Mouse (Mus musculus): ENCODE measurements around the gene Phf10. TPM values are rescaled to one million over a fixed set of nuclear protein-coding genes. Genes with fewer than 3 reads are reported as not detected.

Phf10 gene
- polyA plus RNA-seq, 1 experiment from 2014 or later = 21.3 TPM

DNA sequence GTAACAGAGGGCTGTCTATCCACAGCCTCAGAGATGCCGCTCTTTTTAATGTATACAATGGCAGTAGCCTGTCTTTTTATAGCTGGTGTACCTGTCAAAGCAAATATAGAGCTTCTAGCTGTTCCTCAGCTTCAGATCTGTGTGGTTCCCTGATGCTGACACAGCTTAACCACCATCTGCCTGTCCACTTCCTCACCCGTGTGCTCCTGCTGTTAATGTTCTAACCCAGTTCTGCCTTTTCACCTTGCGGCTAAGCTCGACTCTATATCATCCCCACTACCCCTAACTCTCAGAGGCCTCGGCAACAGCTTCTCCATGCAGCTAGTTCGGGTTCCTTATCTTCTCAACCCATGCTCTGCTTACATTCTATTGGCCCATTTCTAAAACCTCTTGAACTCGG, 30.4 kb downstream of the Phf10 start:
- H3K9ac ChIP-seq (replicated peaks; ENCODE audit: low read depth, low read length) = no peak overlapping the region
- H3K4me1 ChIP-seq (ENCODE audit: control insufficient read depth, insufficient read depth, low read length) = no peaks in the 10 kb centered on the region
- H3K4me2 ChIP-seq (ENCODE audit: low read depth, low read length) = no peak overlapping the region
- no peaks in the 10 kb centered on the region for H3K27me3 ChIP-seq (ENCODE audit: control insufficient read depth, insufficient read depth, low read length)
- no peak overlapping the region for H3K4me3 ChIP-seq (ENCODE audit: low read depth, low read length)
- H3K27ac ChIP-seq (ENCODE audit: low read depth, low read length) = no peak overlapping the region
- WGBS = 89% methylated on average over 7 of the region's 7 CpGs
- H3K36me3 ChIP-seq (ENCODE audit: control insufficient read depth, insufficient read depth, low read length) = no peaks in the 10 kb centered on the region
- H3K9me3 ChIP-seq (ENCODE audit: control insufficient read depth, low read length) = no peaks in the 10 kb centered on the region
- ATAC-seq (ENCODE audit: low read depth) = no peak

DNA sequence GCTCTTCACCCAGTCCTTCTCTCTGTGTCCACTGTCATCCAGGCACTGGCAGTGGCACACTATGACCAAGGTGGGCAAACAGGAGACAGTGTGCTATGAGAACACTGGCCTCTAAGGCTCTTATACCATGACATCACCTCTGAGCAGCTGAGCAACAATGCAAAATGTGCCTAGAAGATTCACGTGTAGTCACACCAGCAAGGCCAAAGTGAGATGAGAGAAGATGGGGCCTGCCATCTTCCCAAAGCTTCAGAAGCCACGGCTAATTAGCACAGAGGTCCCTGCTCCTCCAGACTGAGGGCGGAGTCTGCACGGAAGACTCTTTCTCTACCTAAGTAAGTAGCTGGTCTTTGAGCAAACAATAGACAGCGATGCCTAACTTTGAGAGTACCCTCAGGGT, 32.4 kb downstream of the Phf10 start:
- Histone ChIP-seq H3K4me3 (ENCODE audit: low read depth, low read length) (no peak overlapping the region), H3K27ac (ENCODE audit: low read depth, low read length) (no peak overlapping the region), H3K36me3 (ENCODE audit: control insufficient read depth, insufficient read depth, low read length) (no peaks in the 10 kb centered on the region), H3K4me1 (ENCODE audit: control insufficient read depth, insufficient read depth, low read length) (no peaks in the 10 kb centered on the region), H3K9me3 (ENCODE audit: control insufficient read depth, low read length) (no peaks in the 10 kb centered on the region), H3K9ac (replicated peaks; ENCODE audit: low read depth, low read length) (no peak overlapping the region), H3K27me3 (ENCODE audit: control insufficient read depth, insufficient read depth, low read length) (no peaks in the 10 kb centered on the region), H3K4me2 (ENCODE audit: low read depth, low read length) (no peak overlapping the region)
- no peak for ATAC-seq (ENCODE audit: low read depth)
- 82% methylated on average over 5 of the region's 5 CpGs for WGBS

DNA sequence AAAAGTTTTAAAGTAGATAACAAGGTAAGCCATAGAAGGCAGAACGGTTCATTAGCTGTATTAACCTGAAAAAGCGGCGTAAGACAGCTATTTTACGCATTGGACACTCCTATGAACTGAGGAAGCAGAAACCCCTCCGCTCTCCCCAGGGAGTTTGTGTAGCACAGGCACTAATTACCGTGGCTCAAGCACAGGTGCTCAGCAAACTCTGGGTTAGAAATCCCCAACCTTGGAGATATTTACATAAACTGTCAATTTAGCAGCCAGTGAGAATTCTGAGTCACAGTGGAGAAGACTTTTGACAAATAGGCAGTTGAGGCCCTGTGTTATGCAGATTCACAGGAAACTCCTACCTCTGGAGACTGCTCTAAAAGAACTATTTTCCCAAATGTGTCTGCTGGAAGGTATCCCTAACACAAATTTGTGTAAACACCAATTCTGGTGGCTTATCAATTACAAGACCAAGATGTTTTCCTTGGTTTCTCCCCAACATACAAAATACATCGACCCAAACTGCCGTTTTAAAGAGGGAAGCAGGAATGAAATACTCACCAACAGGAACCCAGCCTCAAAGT, 33.3 kb downstream of the Phf10 start:
- Histone ChIP-seq H3K27ac (ENCODE audit: low read depth, low read length) (no peak overlapping the region), H3K36me3 (ENCODE audit: control insufficient read depth, insufficient read depth, low read length) (no peaks in the 10 kb centered on the region), H3K9me3 (ENCODE audit: control insufficient read depth, low read length) (no peaks in the 10 kb centered on the region), H3K4me1 (ENCODE audit: control insufficient read depth, insufficient read depth, low read length) (no peaks in the 10 kb centered on the region), H3K9ac (replicated peaks; ENCODE audit: low read depth, low read length) (no peak overlapping the region), H3K27me3 (ENCODE audit: control insufficient read depth, insufficient read depth, low read length) (no peaks in the 10 kb centered on the region), H3K4me2 (ENCODE audit: low read depth, low read length) (no peak overlapping the region), H3K4me3 (ENCODE audit: low read depth, low read length) (no peak overlapping the region)
- ATAC-seq (ENCODE audit: low read depth) = no peak
- WGBS = 81% methylated on average over 8 of the region's 8 CpGs

- Histone ChIP-seq H3K27ac (ENCODE audit: low read depth, low read length) (no peak overlapping the region), H3K9me3 (ENCODE audit: control insufficient read depth, low read length) (no peaks in the 10 kb centered on the region), H3K4me2 (ENCODE audit: low read depth, low read length) (no peak overlapping the region), H3K36me3 (ENCODE audit: control insufficient read depth, insufficient read depth, low read length) (no peaks in the 10 kb centered on the region), H3K4me1 (ENCODE audit: control insufficient read depth, insufficient read depth, low read length) (no peaks in the 10 kb centered on the region), H3K4me3 (ENCODE audit: low read depth, low read length) (no peak overlapping the region), H3K27me3 (ENCODE audit: control insufficient read depth, insufficient read depth, low read length) (no peaks in the 10 kb centered on the region), H3K9ac (replicated peaks; ENCODE audit: low read depth, low read length) (no peak overlapping the region)
- WGBS = 71% methylated on average over 6 of the region's 6 CpGs
- no peak for ATAC-seq (ENCODE audit: low read depth)
Observed at GRCm38 (mm10) chr17:14921582-14921981, 39.5 kb downstream of the Phf10 start.

DNA sequence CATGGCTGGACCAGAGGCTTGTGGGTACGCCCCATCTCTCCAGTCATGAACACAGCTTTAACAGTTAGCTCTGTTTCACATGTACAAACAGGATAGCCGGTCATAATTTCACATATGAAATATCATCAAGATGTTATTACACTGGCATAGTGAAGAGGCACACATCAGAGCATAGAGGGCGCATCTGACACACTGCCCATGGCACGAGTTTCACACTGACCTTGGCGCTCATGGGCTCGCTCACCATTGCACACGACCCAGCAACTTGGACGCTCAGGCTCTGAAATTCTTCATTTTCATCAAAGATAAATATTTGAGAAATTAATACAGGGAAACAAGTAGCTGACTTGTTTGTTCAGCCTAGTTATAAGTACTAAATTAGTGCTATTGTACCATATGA, 43.2 kb downstream of the Phf10 start:
- H3K36me3 ChIP-seq (ENCODE audit: control insufficient read depth, insufficient read depth, low read length) = no peaks in the 10 kb centered on the region
- no peak overlapping the region for H3K27ac ChIP-seq (ENCODE audit: low read depth, low read length)
- no peak overlapping the region for H3K9ac ChIP-seq (replicated peaks; ENCODE audit: low read depth, low read length)
- no peaks in the 10 kb centered on the region for H3K27me3 ChIP-seq (ENCODE audit: control insufficient read depth, insufficient read depth, low read length)
- ATAC-seq (ENCODE audit: low read depth) = no peak
- H3K4me2 ChIP-seq (ENCODE audit: low read depth, low read length) = no peak overlapping the region
- 91% methylated on average over 8 of the region's 8 CpGs for WGBS
- no peak overlapping the region for H3K4me3 ChIP-seq (ENCODE audit: low read depth, low read length)
- no peaks in the 10 kb centered on the region for H3K4me1 ChIP-seq (ENCODE audit: control insufficient read depth, insufficient read depth, low read length)
- no peaks in the 10 kb centered on the region for H3K9me3 ChIP-seq (ENCODE audit: control insufficient read depth, low read length)

GRCm38 (mm10) chr17:14914401-14914800, 46.7 kb downstream of the Phf10 start:
- no peaks in the 10 kb centered on the region for H3K36me3 ChIP-seq (ENCODE audit: control insufficient read depth, insufficient read depth, low read length)
- H3K27ac ChIP-seq (ENCODE audit: low read depth, low read length) = no peak overlapping the region
- no peaks in the 10 kb centered on the region for H3K4me1 ChIP-seq (ENCODE audit: control insufficient read depth, insufficient read depth, low read length)
- 88% methylated on average over 4 of the region's 4 CpGs for WGBS
- no peaks in the 10 kb centered on the region for H3K9me3 ChIP-seq (ENCODE audit: control insufficient read depth, low read length)
- no peak for ATAC-seq (ENCODE audit: low read depth)
- no peak overlapping the region for H3K4me3 ChIP-seq (ENCODE audit: low read depth, low read length)
- no peaks in the 10 kb centered on the region for H3K27me3 ChIP-seq (ENCODE audit: control insufficient read depth, insufficient read depth, low read length)
- no peak overlapping the region for H3K4me2 ChIP-seq (ENCODE audit: low read depth, low read length)
- no peak overlapping the region for H3K9ac ChIP-seq (replicated peaks; ENCODE audit: low read depth, low read length)

DNA sequence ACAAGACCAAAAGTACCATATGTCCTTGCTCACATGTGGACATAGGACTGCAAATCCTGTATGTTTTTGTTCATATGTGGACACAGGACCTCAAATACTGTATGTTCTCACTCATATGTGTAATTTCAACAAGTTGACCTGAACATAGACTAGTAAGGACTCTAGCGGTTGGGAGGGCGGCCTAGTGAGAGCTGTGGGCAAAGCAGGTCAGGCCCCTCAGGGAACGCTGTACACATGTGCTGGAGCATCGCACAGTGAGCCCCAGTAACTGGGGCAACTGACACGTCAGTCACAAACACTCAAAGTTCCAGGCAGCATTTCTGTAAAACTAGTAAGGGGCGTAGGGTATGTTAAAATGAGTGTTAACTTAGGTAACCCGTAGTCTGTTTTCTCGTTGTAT, 48.1 kb downstream of the Phf10 start:
- Histone ChIP-seq H3K27ac (ENCODE audit: low read depth, low read length) (no peak overlapping the region), H3K4me1 (ENCODE audit: control insufficient read depth, insufficient read depth, low read length) (no peaks in the 10 kb centered on the region), H3K36me3 (ENCODE audit: control insufficient read depth, insufficient read depth, low read length) (no peaks in the 10 kb centered on the region), H3K4me3 (ENCODE audit: low read depth, low read length) (no peak overlapping the region), H3K4me2 (ENCODE audit: low read depth, low read length) (no peak overlapping the region), H3K9ac (replicated peaks; ENCODE audit: low read depth, low read length) (no peak overlapping the region), H3K9me3 (ENCODE audit: control insufficient read depth, low read length) (no peaks in the 10 kb centered on the region), H3K27me3 (ENCODE audit: control insufficient read depth, insufficient read depth, low read length) (no peaks in the 10 kb centered on the region)
- 90% methylated on average over 8 of the region's 8 CpGs for WGBS
- ATAC-seq (ENCODE audit: low read depth) = no peak

GRCm38 (mm10) chr17:14912420-14912819, 48.7 kb downstream of the Phf10 start:
- Histone ChIP-seq H3K36me3 (ENCODE audit: control insufficient read depth, insufficient read depth, low read length) (no peaks in the 10 kb centered on the region), H3K4me2 (ENCODE audit: low read depth, low read length) (no peak overlapping the region), H3K9me3 (ENCODE audit: control insufficient read depth, low read length) (no peaks in the 10 kb centered on the region), H3K27ac (ENCODE audit: low read depth, low read length) (no peak overlapping the region), H3K4me3 (ENCODE audit: low read depth, low read length) (no peak overlapping the region), H3K27me3 (ENCODE audit: control insufficient read depth, insufficient read depth, low read length) (no peaks in the 10 kb centered on the region), H3K4me1 (ENCODE audit: control insufficient read depth, insufficient read depth, low read length) (no peaks in the 10 kb centered on the region), H3K9ac (replicated peaks; ENCODE audit: low read depth, low read length) (no peak overlapping the region)
- WGBS = 43% methylated on average over 6 of the region's 6 CpGs
- no peak for ATAC-seq (ENCODE audit: low read depth)

DNA sequence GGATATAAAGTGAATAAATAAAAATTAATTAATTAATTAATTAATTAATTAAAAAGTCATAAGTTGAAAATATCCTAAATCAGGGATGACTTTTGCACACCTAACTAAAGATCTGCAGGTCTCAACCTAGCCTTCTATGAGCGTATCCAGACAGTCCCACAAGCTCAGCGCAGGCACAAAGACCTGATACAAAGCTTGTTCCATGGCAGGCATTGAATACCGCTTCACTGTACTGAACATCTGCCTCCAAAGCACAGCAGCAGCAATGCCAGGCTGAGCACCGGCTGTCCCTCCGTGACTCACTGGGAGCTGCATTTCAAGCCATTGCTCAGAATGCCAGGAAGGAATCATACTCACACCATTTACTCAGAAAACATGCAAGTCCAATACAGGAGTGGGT, 50.3 kb downstream of the Phf10 start:
- ATAC-seq (ENCODE audit: low read depth) = no peak

More for the DNA sequence above, 50.3 kb downstream of the Phf10 start:
- Histone ChIP-seq H3K9ac (replicated peaks; ENCODE audit: low read depth, low read length) (no peak overlapping the region), H3K27ac (ENCODE audit: low read depth, low read length) (no peak overlapping the region), H3K27me3 (ENCODE audit: control insufficient read depth, insufficient read depth, low read length) (no peaks in the 10 kb centered on the region), H3K4me1 (ENCODE audit: control insufficient read depth, insufficient read depth, low read length) (no peaks in the 10 kb centered on the region), H3K4me3 (ENCODE audit: low read depth, low read length) (no peak overlapping the region), H3K9me3 (ENCODE audit: control insufficient read depth, low read length) (no peaks in the 10 kb centered on the region), H3K36me3 (ENCODE audit: control insufficient read depth, insufficient read depth, low read length) (no peaks in the 10 kb centered on the region), H3K4me2 (ENCODE audit: low read depth, low read length) (no peak overlapping the region)
- 90% methylated on average over 5 of the region's 5 CpGs for WGBS
